Mouse (Mus musculus) megakaryocyte-erythroid progenitor cell, adult 5-6 weeks (primary cell): Measurements from ENCODE around the gene Bpifc. TPM values are rescaled to one million over a fixed set of nuclear protein-coding genes. Genes with fewer than 3 reads are reported as not detected.

Source experiments
- ATAC-seq: replicated peaks from 2 replicates; pipeline ENCODE4 v1.8.0; 2016; ENCODE audit warnings: mild to moderate bottlenecking, inconsistent platforms; ENCODE audit not compliant: severe bottlenecking, poor library complexity, low FRiP score, low TSS enrichment
- total RNA-seq, 2 experiments: library from RNA; stranded (forward) in 1 of 2; stranded (reverse) in 1 of 2; fragments of 200-1000, 215-1000 nt in 1 of 2; fragments of >200 nt in 1 of 2; fragmentation: Nextera tagmentation in 1 of 2; gene quantifications; 2 replicates each; pipeline ENCODE4 v1.2.3; 2014 to 2017

Gene Bpifc
- total RNA-seq, 2 experiments from 2014 or later = not detected

GRCm38 (mm10) chr10:86021408-86021748, 9.7 kb upstream of the Bpifc start:
- peak; percentile 21; the same call in 1 of the 2 replicates for ATAC-seq

DNA sequence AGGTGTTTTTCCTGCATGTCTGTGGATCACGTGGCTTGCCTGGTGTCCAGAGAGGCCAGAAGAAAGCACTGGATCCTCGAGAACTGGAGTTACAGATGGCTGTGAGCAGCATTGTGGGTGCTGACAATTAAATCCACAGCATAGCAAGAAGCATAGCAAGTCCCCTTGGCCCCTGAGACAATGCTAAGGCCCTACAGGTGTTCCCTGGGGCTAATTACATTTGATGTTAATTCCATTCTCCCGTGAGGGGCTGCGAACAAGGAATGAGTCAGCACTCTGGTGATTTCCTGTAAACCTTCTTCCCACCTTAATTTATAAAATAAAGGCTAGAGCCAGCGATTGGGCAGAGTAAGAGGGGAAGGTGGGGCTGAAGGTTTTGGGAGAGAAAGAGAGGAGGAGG, 7.1 kb upstream of the Bpifc start:
- ATAC-seq = no peak

DNA sequence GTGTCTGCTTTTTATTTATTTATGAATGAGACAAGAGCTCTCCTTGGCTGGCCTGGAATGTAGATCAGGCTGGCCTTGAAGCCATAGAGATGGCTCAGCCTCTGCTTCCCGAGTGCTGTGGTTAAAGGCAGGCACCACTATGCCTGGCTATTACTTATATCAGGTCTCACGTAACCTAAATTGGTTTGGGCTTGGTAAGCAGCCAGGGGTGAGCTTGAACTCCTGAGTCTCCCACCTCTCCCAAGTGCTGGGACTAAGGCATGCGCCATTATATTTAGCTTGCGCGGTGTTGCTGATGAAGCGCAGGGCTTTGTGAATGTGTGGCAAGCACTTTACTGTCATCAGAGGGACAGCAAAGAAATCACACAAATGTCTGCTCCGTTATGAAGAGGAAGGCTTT, 6.1 kb upstream of the Bpifc start:
- no peak for ATAC-seq

- 0 out of 2 replicates have a peak, but pooled peaks have one; percentile 22 for ATAC-seq
Observed at GRCm38 (mm10) chr10:86011172-86011571, 523 bp downstream of the Bpifc start.

DNA sequence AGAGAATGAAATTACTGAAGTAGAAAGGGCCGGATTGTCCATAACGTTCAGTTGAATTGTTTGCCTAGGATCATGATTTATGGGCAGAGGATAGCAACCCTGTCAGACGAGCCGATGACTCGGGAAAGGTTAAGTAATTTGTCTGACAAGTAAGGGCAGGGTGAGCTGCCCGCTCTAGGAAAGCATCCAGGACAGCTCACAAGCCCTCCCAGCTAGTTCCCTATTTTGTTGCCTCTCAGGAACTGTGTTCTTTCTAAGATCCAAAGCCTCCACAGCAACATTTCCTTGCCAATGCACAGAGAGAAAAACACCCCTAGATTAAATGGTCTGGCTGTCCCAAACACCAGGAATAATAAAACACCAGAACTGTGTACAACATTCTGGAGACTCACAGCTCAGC, 1.1 kb downstream of the Bpifc start:
- ATAC-seq = no peak

- no peak for ATAC-seq
Observed at GRCm38 (mm10) chr10:86009688-86010087, 2.0 kb downstream of the Bpifc start.

DNA sequence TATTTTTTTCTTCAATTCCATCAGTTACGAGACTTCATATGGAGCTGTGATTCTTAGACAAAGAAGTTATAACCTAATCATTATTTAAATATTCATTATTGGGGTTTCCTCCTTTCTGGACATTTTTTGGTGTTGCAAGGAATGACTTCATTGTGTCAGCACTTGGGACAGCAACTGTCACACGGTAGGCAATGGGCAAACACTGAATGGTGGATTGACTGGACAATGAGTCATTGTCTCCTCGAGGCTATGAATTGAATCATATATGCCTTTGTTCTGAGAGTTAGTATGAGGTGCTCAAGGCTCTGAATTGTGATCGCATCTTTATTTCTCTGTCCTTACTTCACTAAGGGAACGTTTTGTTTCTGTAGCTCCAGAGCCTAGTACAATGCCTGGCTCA, 5.2 kb downstream of the Bpifc start:
- no peak for ATAC-seq

DNA sequence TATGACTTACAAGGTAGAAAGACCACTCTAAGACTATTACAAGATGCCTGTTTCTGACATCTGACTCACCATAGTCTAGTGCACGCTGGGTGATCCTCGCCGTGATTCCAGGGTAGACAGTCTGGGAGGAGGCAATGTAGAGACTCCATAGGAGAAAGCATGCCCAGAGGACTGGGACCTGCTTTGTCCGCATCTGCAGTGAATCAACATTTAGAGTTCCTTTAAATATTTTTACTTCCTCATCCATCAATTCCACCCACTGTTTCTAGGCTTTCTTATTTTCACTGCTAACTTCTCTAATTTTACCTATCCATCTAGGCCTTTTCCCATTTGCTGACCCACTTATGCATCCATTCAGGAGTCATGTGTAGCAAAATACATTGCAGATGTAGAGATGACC, 11.2 kb downstream of the Bpifc start:
- no peak for ATAC-seq

DNA sequence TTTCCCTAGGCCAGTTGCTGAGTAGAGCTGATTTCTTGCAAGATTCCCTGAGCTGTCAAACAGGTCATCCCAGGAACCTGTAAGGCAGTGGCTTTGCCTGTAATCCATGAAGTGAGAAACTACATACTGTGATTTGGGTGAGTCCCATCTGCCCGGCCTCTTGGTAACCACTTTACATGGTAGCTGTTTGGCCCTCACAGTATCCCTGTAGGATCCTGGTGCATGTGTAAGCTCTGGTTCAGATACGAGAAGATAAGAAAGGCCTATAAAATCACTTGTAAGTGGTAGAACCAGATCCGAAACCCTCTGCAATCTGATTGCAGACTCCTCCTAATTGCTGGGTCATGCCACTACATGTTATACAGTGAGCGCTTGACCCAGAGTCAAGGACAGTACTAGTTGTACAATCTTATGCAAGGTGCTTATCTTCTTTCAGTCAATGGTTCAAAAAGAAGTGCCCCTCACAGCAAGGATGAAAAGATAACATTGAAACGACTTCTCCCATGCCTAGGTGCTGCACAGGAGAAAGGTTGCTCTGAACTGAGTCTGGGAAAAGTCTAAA, 17.1 kb downstream of the Bpifc start:
- no peak for ATAC-seq

GRCm38 (mm10) chr10:85993836-85994235, 17.9 kb downstream of the Bpifc start:
- no peak for ATAC-seq

DNA sequence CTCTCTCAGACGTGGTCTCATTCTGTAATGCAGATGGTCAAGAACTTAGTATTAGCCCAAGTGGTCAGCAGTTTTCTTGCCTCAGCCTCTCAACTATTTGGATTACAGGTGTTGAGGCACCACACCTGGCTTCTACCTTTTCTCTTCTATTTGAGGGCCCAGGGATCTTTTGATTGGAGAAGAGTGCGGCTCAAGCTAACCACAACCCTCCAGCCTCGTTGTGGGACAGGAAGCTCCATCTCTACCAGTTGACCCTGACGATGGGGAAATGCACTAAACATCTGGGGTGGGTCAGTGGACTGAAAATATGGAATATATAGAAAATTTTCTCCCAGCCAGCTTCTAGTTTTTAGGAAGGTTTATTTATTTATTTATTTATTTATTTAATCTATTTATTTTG, 19.3 kb downstream of the Bpifc start:
- ATAC-seq = no peak

GRCm38 (mm10) chr10:85989412-85990115, 22.1 kb downstream of the Bpifc start:
- ATAC-seq = no peak

GRCm38 (mm10) chr10:85972915-85973314, 38.8 kb downstream of the Bpifc start:
- no peak for ATAC-seq

DNA sequence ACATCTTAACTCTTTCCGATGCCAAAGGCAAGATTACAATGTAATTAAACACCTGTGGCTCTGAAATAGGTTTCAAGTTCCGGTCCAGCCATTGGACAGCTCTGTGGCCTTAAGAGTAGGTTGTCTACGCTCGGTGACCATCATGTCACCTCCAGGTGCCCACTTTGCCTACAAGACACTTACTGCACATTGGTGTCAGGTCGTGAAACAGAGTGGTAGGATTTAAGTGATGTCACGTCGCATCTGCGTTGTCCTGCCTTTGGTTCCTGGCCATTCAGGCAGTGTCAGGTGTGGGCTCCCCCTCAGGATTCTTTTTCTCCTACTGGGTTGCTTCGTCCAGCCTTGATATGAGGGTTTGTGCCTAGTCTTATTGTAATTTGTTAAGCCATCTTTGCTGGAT, 39.9 kb downstream of the Bpifc start:
- no peak for ATAC-seq

DNA sequence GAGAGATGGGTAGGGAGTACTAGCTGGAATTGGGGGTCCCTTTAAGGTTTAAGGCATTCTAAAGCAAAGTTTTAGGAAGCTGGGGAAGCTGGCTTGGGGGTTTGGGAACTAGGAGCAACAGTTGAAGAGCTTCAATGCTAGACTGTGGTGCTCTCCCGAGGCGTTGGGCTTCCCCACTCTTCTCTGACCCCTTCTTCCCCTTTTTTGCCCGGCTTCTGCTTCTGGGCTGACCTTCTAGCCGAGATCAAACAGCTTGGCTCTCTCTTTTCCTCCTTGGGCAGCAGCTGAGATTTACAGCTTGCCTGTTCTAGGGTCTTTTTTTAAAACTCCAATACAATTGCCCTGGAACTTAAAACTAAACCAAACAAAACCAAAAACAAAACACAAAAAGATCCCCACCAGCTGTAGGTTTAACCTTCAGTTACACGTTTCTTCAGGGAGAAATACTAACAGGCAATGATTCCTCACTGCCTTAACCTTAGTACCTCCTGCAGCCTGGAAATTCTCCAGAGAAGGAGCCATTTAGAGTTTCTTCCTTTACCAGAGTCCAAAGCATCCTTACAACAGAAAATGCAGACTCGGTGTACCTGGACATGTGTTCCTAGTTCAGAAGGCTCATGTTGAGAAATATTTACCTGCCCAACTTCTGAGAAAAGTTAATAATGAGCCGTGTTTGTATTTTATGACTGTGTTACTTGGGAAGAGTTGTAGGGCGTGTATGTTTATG, 41.6 kb downstream of the Bpifc start:
- ATAC-seq = no peak

DNA sequence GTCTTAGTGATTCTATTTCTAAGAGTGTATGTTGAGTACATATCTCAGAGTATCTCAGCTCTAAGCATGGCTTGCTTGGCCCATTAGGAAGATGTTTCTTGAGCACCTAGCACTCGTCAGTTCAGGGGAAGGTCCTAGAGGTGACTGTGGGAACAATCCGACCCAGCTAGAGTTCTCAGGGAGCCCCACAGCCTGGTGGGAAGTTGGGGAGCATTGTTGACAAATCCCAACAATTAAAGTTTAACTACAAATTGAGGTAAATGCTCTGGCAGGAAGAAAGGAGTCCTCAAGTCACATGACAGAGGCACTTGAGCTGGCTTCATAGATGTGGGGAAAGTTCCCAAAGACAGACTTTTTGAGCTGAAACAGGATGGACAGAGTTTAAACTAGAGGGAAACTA, 43.0 kb downstream of the Bpifc start:
- ATAC-seq = no peak

DNA sequence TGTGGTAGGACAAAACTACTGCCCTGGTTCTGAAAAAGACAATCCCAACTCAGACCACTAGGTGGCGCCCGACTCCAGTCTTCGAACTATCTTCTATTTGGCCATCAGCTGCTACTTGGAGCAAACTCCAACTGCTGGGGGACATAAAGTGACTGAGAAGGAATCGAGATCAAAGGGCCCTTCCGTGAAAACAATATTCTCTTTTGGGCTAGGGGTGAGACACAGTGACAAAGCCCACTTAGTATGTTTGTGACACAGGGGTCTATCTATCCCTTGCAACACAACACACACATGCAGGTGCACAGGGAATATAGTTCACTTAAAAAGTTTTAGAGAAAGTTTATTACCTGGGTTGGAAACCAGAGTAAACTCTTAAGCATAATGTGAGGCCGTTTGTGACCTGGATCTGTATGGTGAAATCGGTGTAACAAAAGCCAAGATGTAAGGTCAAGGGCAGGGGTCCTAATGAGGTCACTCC, 43.5 kb downstream of the Bpifc start:
- peak; percentile 82 for ATAC-seq

GRCm38 (mm10) chr10:85967411-85968156, 44.1 kb downstream of the Bpifc start:
- ATAC-seq = peak; percentile 38

DNA sequence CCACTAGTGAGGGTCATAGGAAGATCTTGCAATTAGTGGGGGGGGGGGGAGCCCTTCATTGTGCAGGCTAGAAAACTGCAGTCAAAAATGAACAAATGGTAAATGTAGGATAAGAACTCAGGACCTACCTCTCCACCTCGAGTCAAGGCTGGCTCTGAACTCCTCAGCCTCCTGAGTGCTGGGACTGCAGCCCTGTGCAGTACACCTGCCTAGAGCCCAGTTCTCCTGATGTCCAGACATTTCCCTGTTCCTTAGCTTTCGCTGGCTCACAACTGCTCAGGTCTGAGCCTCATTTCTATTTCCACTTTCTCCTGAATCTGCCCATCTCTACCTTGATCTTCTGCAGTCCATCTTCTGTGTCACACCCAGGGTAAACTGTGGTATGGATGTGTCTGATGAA, 45.2 kb downstream of the Bpifc start:
- ATAC-seq = no peak

DNA sequence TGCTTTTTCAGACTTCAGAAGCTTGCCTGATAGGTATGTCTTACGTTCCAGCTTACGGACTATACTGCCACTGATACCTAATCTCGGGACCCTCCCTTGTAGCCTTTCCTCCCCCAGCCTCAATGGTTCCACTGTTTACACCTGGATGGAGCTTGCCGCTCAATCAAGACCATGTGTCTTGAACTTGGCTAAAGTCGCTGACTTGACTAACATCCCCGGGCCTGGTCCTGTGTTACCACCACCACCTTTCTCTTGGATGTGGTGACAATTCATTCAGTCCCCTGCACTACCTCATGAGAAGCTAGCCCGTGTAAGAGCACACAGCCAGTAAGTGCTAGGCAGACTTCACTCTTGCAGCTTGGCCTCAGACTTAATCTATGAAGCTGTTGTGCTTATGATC, 47.4 kb downstream of the Bpifc start:
- ATAC-seq = no peak
